Mouse (Mus musculus) left cerebral cortex, adult 18-20 months (tissue): ENCODE measurements at regions not wholly inside any gene's neighbourhood (a gene's known extent, or its start where the extent isn't known, plus 50 kb on each side); places are given as distances from the start of the nearest gene placed in this dataset.

Experiments used
- DNase-seq, 2 experiments: peaks; one replicate each; pipeline ENCODE4 v3.0.0; 2021 to 2022; ENCODE audit warnings: low spot score in 2 of 2, mixed read lengths in 1 of 2

- DNase-seq: no peak
Measured at GRCm38 (mm10) chr13:31486373-31486772, 69.6 kb upstream of the Foxq1 start.

- no peak for DNase-seq
Measured at GRCm38 (mm10) chr13:31488186-31488585, 67.7 kb upstream of the Foxq1 start.

- no peak for DNase-seq
Measured at GRCm38 (mm10) chr13:31503191-31503590, 52.7 kb upstream of the Foxq1 start.

GRCm38 (mm10) chr13:31503832-31504231 lies 52.1 kb upstream of the Foxq1 start:
- DNase-seq: no peak

GRCm38 (mm10) chr13:31504316-31504715 lies 51.6 kb upstream of the Foxq1 start:
- DNase-seq: no peak

- DNase-seq: no peak
Measured at GRCm38 (mm10) chr13:31505386-31505785, 50.5 kb upstream of the Foxq1 start.
